Mouse (Mus musculus): ENCODE data around the gene Olfr1040. TPM values are rescaled to one million over a fixed set of nuclear protein-coding genes. Genes with fewer than 3 reads are reported as not detected.
"Not testable (repeated sequence)": the region's sequence is repeated elsewhere in the genome, so short reads cannot be mapped to it uniquely, and the experiment has no call there.

The Olfr1040 gene
- not detected in 2 replicates for polyA plus RNA-seq (2015; fragmentation: Nextera tagmentation; extraction: Ambion mirVana)

- WGBS = 88% methylated on average over 1 of the region's 1 CpGs
- Histone ChIP-seq H3K9ac (replicated peaks; ENCODE audit: low read length) (no peak within 1 kb of the TSS), H3K27me3 (ENCODE audit: insufficient read depth, low read length) (no peaks in the 10 kb centered on the region), H3K4me2 (replicated peaks; ENCODE audit: low read depth, low read length) (no peak within 1 kb of the TSS), H3K4me1 (ENCODE audit: insufficient read depth, low read length) (no peaks in the 10 kb centered on the region), H3K9me3 (ENCODE audit: low read length) (no peaks in the 10 kb centered on the region), H3K36me3 (ENCODE audit: insufficient read depth, low read length) (no peaks in the 10 kb centered on the region), H3K27ac (ENCODE audit: low read length) (no peak within 1 kb of the TSS), H3K4me3 (ENCODE audit: low read length) (no peak within 1 kb of the TSS)
- no peak for ATAC-seq (ENCODE audit: low FRiP score, low TSS enrichment)
These were observed at the start of gene Olfr1040 for GRCm38 (mm10) chr2:86146632-86147031. Olfr1040 (minus strand) TSS chr2:86146732.

GRCm38 (mm10) chr2:86195863-86196262, 49.3 kb upstream of the Olfr1040 start:
- Histone ChIP-seq H3K27ac (ENCODE audit: low read length) (no peak overlapping the region), H3K4me1 (ENCODE audit: insufficient read depth, low read length) (no peaks in the 10 kb centered on the region), H3K27me3 (ENCODE audit: insufficient read depth, low read length) (no peaks in the 10 kb centered on the region), H3K9me3 (ENCODE audit: low read length) (no peaks in the 10 kb centered on the region), H3K4me3 (ENCODE audit: low read length) (no peak overlapping the region), H3K36me3 (ENCODE audit: insufficient read depth, low read length) (no peaks in the 10 kb centered on the region), H3K9ac (replicated peaks; ENCODE audit: low read length) (no peak overlapping the region), H3K4me2 (replicated peaks; ENCODE audit: low read depth, low read length) (no peak overlapping the region)
- no peak for ATAC-seq (ENCODE audit: low FRiP score, low TSS enrichment)
- WGBS = 48% methylated on average over 1 of the region's 1 CpGs

GRCm38 (mm10) chr2:86185583-86185982, 39.1 kb upstream of the Olfr1040 start, which contains the start of gene Olfr52:
Olfr52 (minus strand) TSS chr2:86185683.
- ATAC-seq (ENCODE audit: low FRiP score, low TSS enrichment) = no peak
- Histone ChIP-seq H3K9ac (replicated peaks; ENCODE audit: low read length) (no peak within 1 kb of the TSS), H3K4me1 (ENCODE audit: insufficient read depth, low read length) (no peaks in the 10 kb centered on the region), H3K4me3 (ENCODE audit: low read length) (no peak within 1 kb of the TSS), H3K4me2 (replicated peaks; ENCODE audit: low read depth, low read length) (no peak within 1 kb of the TSS), H3K36me3 (ENCODE audit: insufficient read depth, low read length) (no peaks in the 10 kb centered on the region), H3K27me3 (ENCODE audit: insufficient read depth, low read length) (no peaks in the 10 kb centered on the region), H3K27ac (ENCODE audit: low read length) (no peak within 1 kb of the TSS), H3K9me3 (ENCODE audit: low read length) (no peaks in the 10 kb centered on the region)

GRCm38 (mm10) chr2:86179950-86180349, 33.4 kb upstream of the Olfr1040 start:
- ATAC-seq (ENCODE audit: low FRiP score, low TSS enrichment) = no peak
- Histone ChIP-seq H3K27me3 (ENCODE audit: insufficient read depth, low read length) (no peaks in the 10 kb centered on the region), H3K4me1 (ENCODE audit: insufficient read depth, low read length) (no peaks in the 10 kb centered on the region), H3K4me2 (replicated peaks; ENCODE audit: low read depth, low read length) (no peak overlapping the region), H3K36me3 (ENCODE audit: insufficient read depth, low read length) (no peaks in the 10 kb centered on the region), H3K4me3 (ENCODE audit: low read length) (no peak overlapping the region), H3K9me3 (ENCODE audit: low read length) (no peaks in the 10 kb centered on the region), H3K9ac (replicated peaks; ENCODE audit: low read length) (no peak overlapping the region), H3K27ac (ENCODE audit: low read length) (no peak overlapping the region)
- WGBS = 83% methylated on average over 3 of the region's 3 CpGs

- no peak within 1 kb of the TSS for H3K4me2 ChIP-seq (replicated peaks; ENCODE audit: low read depth, low read length)
- no peaks in the 10 kb centered on the region for H3K36me3 ChIP-seq (ENCODE audit: insufficient read depth, low read length)
- no peaks in the 10 kb centered on the region for H3K9me3 ChIP-seq (ENCODE audit: low read length)
- no peak within 1 kb of the TSS for H3K9ac ChIP-seq (replicated peaks; ENCODE audit: low read length)
- H3K4me3 ChIP-seq (ENCODE audit: low read length) = no peak within 1 kb of the TSS
- no peaks in the 10 kb centered on the region for H3K4me1 ChIP-seq (ENCODE audit: insufficient read depth, low read length)
- ATAC-seq (ENCODE audit: low FRiP score, low TSS enrichment) = no peak
- no peak within 1 kb of the TSS for H3K27ac ChIP-seq (ENCODE audit: low read length)
- H3K27me3 ChIP-seq (ENCODE audit: insufficient read depth, low read length) = no peaks in the 10 kb centered on the region
These were observed 31.2 kb upstream of the Olfr1040 start, which contains the start of gene Olfr1044 for GRCm38 (mm10) chr2:86177720-86178119. Olfr1044 (minus strand) TSS chr2:86177820.

DNA sequence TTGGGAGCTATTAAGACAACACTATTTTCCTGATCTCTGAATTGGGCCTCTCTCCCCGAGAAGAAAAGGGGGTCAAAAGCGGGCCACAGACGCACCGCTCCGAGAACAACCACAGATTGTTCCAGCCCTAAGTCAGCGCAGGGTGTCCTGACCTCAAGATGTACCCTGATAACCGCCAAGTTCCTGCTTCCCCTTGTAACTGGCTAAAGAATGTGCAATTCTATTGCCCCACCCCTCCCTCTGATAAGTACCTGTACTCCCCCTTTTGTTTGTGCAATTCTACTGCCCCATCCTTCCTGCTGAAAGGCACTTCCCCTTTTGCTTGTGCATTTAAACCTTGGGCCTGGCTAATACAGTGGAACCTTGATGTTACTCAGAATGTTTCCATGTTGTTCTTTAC, 28.9 kb upstream of the Olfr1040 start:
- H3K9me3 ChIP-seq (ENCODE audit: low read length); ATAC-seq (ENCODE audit: low FRiP score, low TSS enrichment); H3K27me3 ChIP-seq (ENCODE audit: insufficient read depth, low read length); H3K4me3 ChIP-seq (ENCODE audit: low read length); H3K36me3 ChIP-seq (ENCODE audit: insufficient read depth, low read length); H3K9ac ChIP-seq (replicated peaks; ENCODE audit: low read length); H3K27ac ChIP-seq (ENCODE audit: low read length); H3K4me2 ChIP-seq (replicated peaks; ENCODE audit: low read depth, low read length); H3K4me1 ChIP-seq (ENCODE audit: insufficient read depth, low read length): not testable (repeated sequence)
- 84% methylated on average over 7 of the region's 7 CpGs for WGBS

DNA sequence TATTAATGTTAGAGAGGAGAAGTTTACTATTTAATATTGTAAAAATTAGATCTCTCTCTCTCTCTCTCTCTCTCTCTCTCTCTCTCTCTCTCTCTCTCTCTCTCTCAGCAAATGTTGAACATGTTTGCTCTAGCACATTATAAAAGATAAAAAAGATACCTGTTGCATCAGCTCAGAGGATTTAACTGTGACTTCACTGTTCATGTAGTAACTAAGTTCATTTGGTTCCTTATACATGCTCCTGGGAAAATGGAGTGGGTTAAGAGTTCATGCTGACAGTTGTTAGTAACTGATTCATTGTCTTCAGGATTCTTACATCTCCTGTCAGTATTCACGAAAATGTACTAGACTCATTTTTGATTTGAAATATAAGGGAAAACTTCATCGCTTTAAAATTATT, 20.9 kb upstream of the Olfr1040 start, which contains the start of gene Olfr1043:
Gene Olfr1043 (minus strand): TSS at position 101 of the 400 bp plus-strand sequence.
- 90% methylated on average over 2 of the region's 2 CpGs for WGBS
- no peak for ATAC-seq (ENCODE audit: low FRiP score, low TSS enrichment)
- no peaks in the 10 kb centered on the region for H3K4me1 ChIP-seq (ENCODE audit: insufficient read depth, low read length)

DNA sequence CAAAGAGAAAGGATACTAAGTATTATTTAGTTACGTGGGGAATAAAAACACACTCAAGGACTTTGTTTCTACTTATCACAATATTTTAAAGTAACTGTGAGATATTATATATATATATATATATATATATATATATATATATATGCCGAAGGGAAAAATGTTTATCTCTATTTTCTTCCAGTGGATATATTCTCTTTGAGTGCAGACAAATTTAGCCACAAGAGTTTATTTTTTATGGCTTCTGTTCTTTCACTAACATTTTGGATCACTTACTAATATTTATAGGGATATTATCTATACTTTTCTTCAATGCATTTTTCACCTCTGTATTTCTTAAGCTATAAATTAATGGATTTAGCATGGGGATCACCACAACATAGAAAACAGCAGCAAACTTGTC, 15.2 kb upstream of the Olfr1040 start, which contains the start of gene Olfr1042:
Gene Olfr1042 (minus strand): TSS at position 101 of the 400 bp plus-strand sequence.
- ATAC-seq (ENCODE audit: low FRiP score, low TSS enrichment) = no peak
- Histone ChIP-seq H3K9me3 (ENCODE audit: low read length) (no peaks in the 10 kb centered on the region), H3K27me3 (ENCODE audit: insufficient read depth, low read length) (no peaks in the 10 kb centered on the region), H3K4me3 (ENCODE audit: low read length) (no peak within 1 kb of the TSS), H3K36me3 (ENCODE audit: insufficient read depth, low read length) (no peaks in the 10 kb centered on the region), H3K4me2 (replicated peaks; ENCODE audit: low read depth, low read length) (no peak within 1 kb of the TSS), H3K27ac (ENCODE audit: low read length) (no peak within 1 kb of the TSS), H3K4me1 (ENCODE audit: insufficient read depth, low read length) (no peaks in the 10 kb centered on the region), H3K9ac (replicated peaks; ENCODE audit: low read length) (no peak within 1 kb of the TSS)
- 88% methylated on average over 2 of the region's 2 CpGs for WGBS

More for the DNA sequence above, 20.9 kb upstream of the Olfr1040 start, which contains the start of gene Olfr1043:
- Histone ChIP-seq H3K9ac (replicated peaks; ENCODE audit: low read length) (no peak within 1 kb of the TSS), H3K27ac (ENCODE audit: low read length) (no peak within 1 kb of the TSS), H3K4me2 (replicated peaks; ENCODE audit: low read depth, low read length) (no peak within 1 kb of the TSS), H3K9me3 (ENCODE audit: low read length) (no peaks in the 10 kb centered on the region), H3K36me3 (ENCODE audit: insufficient read depth, low read length) (no peaks in the 10 kb centered on the region), H3K27me3 (ENCODE audit: insufficient read depth, low read length) (no peaks in the 10 kb centered on the region), H3K4me3 (ENCODE audit: low read length) (no peak within 1 kb of the TSS)

GRCm38 (mm10) chr2:86135828-86136227, 10.7 kb downstream of the Olfr1040 start, which contains the start of gene Olfr1039:
Olfr1039 (minus strand) TSS chr2:86135928.
- Histone ChIP-seq H3K9me3 (ENCODE audit: low read length) (no peaks in the 10 kb centered on the region), H3K4me3 (ENCODE audit: low read length) (no peak within 1 kb of the TSS), H3K27ac (ENCODE audit: low read length) (no peak within 1 kb of the TSS), H3K4me1 (ENCODE audit: insufficient read depth, low read length) (no peaks in the 10 kb centered on the region), H3K27me3 (ENCODE audit: insufficient read depth, low read length) (no peaks in the 10 kb centered on the region), H3K36me3 (ENCODE audit: insufficient read depth, low read length) (no peaks in the 10 kb centered on the region), H3K9ac (replicated peaks; ENCODE audit: low read length) (no peak within 1 kb of the TSS), H3K4me2 (replicated peaks; ENCODE audit: low read depth, low read length) (no peak within 1 kb of the TSS)
- 94% methylated on average over 1 of the region's 1 CpGs for WGBS
- no peak for ATAC-seq (ENCODE audit: low FRiP score, low TSS enrichment)
